Mouse (Mus musculus): Measurements from ENCODE around the gene Gm826. TPM values are rescaled to one million over a fixed set of nuclear protein-coding genes. Genes with fewer than 3 reads are reported as not detected.

Gene Gm826
- not detected in 2 replicates for polyA plus RNA-seq (2012; rRNA removed)

GRCm38 (mm10) chr2:160334111-160334661, at the start of gene Gm826:
Gene Gm826 (minus strand): TSS chr2:160334162.

GRCm38 (mm10) chr2:160366980-160367338, 33.0 kb upstream of the Gm826 start, which contains the start of gene Mafb:
Gene Mafb (minus strand): TSS chr2:160367065.

Other genes with a start within 250 kb of the Gm826 start
- gene Mafb, start 32.9 kb upstream of the Gm826 start, polyA plus RNA-seq (2012; rRNA removed) = 14.1 and 15.8 TPM in 2 replicates

Data from ovary, adult 2 months (tissue).